Mouse (Mus musculus): ENCODE results near the gene Ing1.
"Not testable (repeated sequence)": the region's sequence is repeated elsewhere in the genome, so short reads cannot be mapped to it uniquely, and the experiment has no call there.

The Ing1 gene

DNA sequence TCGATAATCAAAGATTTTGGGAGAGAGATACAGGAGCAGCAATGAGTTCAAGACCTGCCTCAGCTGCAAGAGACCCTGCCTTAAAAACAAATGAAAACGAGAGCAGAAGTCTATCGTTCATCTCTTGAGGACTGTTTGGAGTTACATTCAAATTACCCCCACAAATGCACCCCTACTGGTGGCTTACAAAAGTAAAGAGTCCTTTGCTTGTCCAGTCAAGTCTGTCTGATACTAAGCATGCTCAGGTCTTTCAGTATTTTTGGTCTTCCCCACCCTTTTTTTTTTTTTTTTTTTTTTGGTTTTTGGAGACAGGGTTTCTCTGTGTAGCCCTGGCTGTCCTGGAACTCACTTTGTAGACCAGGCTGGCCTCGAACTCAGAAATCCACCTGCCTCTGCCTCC is 3.9 kb upstream of the Ing1 start:
- peak; percentile 16 for DNase-seq (ENCODE audit: low read depth)

DNA sequence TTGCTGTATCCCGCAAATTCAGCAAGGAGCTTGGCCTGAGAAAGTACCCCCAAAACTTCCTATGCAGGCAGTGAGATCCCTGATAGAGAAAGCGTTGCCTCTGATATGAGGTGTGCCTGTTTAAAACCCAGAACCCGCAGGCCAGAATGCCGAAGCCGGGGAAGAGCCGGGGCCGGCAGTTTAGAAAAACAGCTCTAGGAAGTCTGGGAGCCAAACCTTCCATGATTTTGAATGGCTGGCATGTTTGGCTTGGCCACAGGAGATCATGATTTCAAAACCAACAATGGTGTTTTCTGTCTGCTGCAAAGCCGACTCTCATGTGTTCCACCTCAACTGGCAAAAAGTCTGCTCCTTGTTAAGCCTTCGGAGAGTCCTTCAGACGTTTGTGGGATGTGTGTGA is 3.0 kb upstream of the Ing1 start:
- no peak for DNase-seq (ENCODE audit: low read depth)

DNA sequence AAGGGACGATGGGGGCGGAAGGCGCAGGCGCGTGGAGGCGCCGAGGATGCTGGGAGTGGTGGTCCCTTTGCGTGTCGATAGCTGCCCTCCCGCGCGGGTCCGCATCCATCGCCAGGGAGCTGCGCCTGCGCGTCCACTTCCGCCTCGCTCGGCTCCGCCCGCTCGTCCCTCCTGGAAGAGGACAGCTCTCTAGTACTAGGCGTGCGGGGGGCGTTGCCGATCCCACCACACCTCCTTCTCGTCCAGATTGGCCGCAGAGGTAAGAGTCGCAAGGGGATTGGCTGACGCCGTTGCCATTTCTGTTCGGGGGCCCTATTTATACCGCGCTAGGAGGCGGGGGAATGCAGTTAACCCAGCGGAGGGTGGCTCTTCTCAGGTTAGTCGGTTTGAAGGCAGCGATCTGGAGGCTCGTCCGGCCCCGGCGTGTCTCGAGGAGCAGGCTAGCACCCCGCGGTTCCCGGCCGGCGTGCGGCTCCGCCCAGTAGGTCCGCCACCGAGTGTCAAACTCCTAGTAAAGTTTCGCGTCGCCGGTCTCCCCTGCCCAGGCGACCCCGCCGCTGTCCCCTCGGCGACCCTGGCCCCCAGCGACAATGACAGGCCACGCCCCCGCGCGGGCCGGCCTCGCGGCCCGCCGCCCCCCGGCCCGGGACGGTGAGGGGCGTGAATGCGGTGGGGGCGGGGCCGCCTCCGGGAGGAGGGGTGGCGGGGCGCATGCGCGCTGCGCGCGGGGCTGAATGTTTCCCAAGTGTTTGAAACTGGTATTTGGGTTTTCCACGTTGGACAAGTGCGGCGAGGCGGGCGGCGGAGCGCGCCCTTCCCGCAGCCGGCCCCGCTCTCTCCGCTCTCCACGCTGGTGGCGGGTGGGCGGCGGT is 585 bp downstream of the Ing1 start:
- DNase-seq (ENCODE audit: low read depth), result peak; percentile 99

DNA sequence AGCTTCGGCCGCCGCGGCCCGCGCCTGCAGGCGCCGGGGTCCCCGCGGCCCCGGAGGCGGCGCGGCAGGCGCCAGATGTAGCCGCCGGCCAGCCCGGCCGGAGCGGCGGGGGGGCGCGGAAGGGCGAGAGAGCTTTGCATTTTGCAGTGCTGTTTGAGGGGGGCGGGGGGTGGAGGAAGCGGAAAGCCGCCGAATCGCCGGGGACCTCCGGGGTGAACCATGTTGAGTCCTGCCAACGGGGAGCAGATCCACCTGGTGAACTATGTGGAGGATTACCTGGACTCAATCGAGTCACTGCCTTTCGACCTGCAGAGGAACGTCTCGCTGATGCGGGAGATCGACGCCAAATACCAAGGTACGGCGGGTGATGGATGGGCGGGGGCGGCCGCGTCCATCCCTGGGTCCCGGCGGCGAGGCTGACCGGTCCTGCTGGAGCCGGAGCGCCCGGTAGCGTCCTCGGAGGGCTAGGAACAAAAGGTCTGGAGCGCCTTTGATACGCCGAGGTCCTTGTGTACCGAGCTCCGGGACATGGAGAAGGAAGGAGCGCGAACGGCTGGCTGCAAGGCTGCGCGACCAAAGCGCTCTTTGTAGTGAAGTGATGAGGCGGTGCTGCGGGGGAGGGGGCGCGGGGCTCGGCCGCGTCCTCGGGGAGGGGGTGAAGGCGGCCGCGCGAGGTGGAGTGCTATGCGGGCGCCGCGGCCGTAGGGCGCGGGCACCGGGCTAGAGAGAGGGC is 1.5 kb downstream of the Ing1 start:
- DNase-seq (ENCODE audit: low read depth), result peak; percentile 46

DNA sequence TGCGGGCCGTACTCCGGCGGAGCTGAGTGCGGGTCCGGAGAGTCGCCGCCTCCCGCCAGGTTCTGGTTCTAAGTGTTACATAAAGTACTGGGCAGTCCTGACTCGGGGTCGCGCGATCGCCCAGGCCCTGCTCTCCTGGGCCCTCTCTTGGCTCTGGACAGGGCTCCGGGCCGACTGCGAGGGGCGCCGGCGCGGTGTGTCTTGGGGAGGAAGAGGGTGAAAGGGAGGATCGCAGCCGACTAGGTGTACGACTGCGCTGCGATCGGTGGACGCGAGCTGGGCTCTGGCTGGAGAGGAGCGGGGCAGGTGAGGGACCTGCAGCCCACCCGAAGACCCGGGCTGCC is 2.0 kb downstream of the Ing1 start:
- DNase-seq (ENCODE audit: low read depth), result no peak

DNA sequence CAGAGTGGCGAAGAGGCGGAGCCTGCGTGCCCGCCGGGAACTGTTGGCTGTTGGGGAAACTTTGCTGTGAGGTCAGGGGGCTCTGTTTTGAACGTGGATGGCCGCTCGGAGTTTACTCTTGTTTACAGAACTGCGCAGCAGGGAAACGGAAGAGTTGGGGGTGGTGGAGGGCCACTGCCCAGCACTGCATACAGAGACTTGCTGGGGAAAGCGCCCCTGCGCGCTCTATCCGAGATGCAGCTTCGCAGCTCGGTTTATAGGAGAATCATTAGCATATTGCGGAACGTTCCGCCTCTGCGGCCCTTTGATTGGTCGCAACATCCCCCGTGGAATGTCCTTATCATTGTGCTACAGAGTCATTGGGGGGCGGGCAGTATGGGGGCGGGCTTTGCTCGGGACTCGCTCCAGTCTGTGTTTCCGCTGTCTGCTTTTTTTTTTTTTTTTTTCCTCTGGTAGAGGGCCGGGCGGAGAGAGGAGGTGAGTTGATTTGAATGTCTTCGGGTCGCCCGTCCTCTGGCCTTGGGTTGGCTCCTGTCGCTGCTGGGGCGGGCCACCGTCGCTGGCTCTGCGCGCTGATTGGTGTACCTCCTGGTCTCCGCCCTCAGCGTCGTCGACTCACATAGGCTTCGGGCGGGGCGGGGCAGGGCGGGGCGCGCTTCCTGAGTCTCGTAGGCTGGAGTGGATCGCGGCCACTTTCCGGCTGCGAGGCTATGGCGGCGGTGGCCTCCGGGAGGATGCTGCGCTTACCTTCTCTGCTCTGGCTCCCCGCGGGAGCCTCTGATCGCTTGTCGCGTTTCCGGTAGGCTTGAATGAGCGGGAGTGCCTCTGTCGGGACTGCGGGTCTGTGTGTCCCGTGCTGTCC is 2.6 kb downstream of the Ing1 start:
- peak; percentile 99 for DNase-seq (ENCODE audit: low read depth)

DNA sequence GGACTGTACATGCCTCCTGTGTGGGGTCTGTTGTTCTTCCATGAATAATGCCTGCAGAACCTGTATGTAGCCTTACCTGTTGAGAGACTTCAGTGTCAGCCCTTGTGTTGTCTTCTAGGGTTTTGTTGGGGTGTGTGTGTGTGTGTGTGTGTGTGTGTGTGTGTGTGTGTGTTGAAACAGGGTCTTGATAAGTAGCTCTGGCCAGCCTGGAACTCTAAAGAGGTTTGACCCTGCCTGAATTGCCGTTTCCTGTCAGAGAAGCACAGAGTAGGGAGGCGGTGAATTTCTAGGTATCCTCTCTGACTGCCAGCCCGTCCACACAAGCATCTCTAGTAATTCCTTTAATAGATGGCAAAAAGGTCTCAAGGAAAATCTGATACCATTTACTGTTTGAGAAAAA is 4.1 kb downstream of the Ing1 start:
- no peak for DNase-seq (ENCODE audit: low read depth)

DNA sequence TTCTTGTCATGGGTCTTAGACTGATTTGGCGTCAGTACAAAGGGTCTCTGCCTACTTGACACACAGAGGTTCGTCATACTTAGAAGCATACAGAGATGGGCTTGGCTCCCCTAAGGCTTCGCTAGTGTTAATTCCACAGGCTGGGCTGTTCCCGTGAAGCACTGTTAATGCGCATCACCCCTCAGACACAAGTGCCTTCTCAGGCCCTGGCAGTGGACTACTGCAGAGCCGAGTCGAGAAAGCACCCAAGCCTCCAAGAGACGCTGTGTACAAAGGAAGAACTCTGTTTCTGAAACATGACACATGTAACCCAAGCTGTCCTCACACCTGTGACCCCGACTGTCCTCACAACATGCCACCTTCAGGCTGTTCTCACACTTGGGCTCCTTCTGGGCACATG is 4.8 kb downstream of the Ing1 start:
- DNase-seq (ENCODE audit: low read depth), result no peak

DNA sequence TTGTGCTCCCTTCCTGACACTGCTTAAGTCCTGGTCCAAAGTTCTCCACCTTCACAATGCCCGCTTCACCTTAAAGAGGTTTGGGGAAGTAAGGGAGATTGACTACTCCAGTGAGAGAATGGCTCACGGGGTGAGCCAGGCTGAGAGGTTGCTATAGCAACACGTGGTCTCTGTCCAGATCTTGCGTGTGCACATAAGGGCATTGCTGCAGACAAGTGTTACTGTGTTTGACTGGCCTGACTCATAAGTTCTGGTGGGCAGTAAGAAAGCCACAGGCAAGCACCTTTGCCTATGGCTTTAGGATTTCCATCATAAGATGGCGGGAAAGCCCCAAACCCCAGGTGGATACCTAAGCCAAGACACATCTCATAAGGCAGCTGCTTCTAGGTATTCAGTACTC is 8.9 kb downstream of the Ing1 start:
- peak; percentile 58 for DNase-seq (ENCODE audit: low read depth)

DNA sequence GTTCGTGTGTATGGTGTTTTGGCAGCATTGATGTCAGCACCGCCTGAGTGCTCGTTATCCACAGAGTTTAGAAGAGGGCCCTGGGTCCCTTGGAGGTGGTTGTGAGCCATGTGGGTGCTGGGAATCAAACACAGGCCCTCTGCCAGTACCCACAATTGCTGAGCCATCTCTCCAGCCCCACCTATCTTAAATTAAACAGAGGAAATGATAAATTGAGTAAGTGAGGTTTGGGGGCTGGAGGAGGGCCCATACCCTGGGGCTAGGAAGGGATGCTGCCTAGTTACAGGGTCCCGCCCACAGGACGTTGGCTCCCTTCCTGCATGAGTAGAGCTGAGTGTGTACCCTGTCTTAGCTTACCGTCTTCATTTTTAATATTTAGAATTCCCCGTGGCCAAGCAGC is 9.3 kb downstream of the Ing1 start:
- peak; percentile 35 for DNase-seq (ENCODE audit: low read depth)

DNA sequence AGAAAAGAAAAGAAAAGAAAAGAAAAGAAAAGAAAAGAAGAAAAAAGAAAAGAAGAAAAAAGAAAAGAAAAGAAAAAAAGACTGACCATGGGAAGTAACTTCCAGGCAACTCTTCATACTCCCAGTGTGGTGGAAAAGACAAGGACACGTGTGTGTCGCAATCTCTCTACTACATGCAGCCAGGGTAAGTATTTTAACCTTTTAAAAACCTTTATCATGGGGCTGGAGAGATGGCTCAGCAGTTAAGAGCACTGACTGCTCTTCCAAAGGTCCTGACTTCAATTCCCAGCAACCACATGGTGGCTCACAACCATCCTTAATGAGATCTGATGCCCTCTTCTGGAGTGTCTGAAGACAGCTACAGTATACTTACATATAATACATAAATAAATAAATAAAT is 12.8 kb downstream of the Ing1 start:
- DNase-seq (ENCODE audit: low read depth), result not testable (repeated sequence)

DNA sequence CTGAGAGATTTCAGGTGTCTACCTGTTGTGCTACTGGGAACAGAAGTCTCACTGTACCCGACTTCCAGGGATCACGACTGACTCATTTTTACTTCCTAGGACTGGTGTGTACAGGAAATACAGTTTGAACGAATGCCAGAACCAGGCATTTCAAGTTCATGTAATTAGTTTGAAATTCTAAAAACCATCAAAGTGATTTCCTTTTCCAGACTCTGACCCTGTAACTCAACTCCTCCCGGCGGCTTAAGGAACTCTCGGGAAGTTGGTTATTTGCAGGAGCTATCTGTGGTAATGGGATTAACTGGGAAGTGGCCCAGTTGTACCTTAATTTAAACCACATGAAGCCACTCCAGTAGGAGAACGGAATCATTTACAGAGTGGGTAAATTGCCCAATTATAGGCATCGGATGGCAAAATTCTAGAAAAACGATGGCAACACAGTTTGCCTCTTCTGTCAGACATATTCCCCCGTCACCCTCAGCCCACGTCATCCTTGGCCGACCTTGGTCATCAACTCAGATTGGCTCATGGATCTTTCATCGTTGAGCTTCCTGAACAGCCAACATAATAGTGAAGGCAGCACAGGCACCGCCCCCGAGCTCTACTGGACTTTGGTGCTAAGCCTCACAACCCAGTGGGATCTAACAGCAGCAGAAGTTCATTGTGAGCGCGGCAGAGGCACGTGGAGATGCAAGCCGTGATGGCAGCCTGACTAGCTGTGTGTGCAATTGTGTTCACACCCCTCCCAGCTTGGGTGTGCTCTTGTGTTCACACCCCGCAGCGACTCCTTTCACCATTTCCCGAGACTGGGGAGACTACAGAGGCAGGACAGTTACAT is 14.1 kb downstream of the Ing1 start:
- no peak for DNase-seq (ENCODE audit: low read depth)

DNA sequence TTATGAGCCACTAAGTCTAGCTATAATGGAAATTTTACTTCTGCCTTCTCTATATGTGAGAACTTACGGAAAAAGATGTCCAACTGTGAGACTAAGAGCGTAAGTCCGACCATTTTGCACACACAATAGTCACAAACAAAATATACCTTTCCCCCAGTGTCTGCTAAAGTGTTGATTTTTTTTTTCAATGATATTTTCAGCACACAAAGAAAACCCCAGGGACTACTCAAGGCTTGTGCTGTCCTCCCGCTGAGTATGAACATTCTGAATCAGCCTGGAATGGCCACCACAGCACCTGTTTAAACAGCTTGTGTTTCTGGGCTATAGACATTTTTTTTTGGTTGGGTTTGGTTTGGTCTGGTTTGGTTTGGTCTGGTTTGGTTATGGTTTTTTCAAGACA is 15.4 kb downstream of the Ing1 start:
- no peak for DNase-seq (ENCODE audit: low read depth)

DNA sequence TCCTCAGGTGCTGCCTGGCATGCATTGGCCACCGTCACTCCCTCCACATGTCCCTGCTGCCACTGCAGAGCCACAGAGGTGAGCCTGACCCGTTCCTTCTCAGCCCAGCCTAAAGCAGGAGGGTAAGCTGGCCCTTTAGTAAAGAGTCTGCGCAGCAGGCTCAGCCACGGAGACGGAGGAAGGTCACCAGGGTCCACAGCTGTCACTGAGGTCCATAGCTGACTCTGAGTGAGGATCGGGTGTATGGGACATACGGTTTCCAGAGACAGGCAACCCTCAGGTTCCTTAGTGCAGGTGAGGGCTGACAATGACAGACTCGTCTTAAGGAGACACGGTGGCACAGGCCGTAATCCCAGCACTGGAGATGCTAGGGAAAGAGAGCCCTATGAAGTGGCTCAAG is 16.6 kb downstream of the Ing1 start:
- DNase-seq (ENCODE audit: low read depth), result no peak

DNA sequence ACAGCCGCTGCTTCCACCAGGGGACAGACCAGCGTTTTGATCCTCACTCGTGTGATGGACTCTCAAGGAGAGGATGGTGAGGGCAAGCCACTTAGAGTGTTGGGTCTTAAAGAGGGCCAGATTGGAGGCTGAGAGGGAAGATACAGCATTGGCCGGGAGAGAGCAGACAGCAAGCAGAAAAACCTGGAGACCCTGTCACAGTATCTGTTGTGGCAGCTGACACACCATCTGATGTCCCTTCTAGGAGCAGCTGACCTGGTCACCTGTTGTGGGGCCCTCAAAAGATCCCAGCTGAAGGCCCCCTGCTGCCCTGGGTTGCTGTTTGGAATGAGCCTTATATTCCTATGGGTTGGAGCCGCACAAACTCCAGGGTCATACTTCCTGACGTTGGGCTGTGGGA is 17.1 kb downstream of the Ing1 start:
- no peak for DNase-seq (ENCODE audit: low read depth)

DNA sequence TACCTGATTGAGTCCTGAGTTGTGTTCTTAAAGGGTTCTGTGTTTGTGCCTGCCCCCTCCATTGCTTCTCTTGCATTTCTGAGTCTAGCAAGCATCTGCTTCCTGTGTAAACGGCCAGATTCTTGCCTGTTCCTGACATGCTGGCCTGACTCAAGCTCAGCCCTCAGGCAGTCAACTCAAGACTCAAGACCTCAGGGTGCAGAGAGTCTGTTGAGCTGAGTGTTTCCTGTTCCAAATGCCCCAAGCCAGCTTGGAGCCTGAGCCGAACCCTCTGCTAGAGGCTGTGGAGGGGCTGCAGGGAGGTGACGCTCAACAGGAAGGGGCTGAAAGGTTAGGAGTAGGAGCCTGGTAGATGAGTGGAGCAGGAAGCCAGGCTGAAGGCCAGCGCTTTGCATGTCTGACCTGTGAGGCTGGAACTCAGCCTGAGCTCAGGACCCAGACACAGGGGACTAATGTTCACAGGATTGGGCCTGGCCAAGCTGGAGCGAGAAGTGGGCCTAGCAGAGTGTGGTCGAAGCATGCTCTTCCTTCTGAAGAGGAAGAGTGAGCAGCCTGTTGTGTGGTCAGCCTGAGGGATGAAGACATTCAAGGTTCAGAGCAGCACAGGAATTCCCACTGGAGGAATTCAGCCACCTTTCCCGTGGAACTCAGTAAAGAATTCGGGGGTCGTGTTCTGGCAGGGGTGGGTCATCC is 19.7 kb downstream of the Ing1 start:
- peak; percentile 15 for DNase-seq (ENCODE audit: low read depth)

DNA sequence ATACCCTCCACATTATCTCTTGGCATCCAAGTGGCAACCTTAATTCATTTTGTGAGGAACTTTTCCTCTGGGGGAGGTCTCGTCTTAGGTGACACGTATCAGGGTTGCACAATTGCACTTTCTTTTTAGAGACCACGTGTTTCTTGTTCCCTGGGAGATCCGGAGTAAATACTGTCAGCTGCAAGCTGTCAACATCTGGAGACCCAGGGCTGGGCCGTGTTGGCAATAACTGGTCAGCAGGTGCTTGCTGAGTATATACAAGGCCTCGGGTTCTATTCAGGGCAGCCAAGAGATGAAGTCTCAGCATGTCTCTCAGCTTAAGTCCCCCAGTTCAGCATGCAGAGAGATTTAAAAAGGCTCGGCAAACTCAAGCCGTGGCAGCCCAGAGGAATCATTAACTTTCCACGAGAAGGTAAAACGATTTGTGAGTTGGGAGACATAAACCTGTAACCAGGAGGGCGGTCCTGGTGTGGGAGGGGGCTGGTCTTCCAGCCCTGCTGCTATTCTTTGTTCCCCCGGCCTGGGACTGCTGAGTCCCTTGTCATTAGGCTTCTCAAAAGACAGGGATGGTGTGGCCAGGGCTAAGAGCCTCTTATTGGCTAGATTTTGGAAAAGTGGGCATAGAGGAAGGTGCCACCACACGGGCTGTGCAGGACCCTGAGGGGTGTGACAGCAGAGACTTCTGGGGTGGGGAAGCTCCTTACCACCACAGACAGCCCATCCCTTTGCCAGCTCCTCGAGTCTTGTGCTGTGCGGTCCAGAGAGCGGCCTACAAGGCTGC is 20.4 kb downstream of the Ing1 start:
- peak; percentile 46 for DNase-seq (ENCODE audit: low read depth)

DNA sequence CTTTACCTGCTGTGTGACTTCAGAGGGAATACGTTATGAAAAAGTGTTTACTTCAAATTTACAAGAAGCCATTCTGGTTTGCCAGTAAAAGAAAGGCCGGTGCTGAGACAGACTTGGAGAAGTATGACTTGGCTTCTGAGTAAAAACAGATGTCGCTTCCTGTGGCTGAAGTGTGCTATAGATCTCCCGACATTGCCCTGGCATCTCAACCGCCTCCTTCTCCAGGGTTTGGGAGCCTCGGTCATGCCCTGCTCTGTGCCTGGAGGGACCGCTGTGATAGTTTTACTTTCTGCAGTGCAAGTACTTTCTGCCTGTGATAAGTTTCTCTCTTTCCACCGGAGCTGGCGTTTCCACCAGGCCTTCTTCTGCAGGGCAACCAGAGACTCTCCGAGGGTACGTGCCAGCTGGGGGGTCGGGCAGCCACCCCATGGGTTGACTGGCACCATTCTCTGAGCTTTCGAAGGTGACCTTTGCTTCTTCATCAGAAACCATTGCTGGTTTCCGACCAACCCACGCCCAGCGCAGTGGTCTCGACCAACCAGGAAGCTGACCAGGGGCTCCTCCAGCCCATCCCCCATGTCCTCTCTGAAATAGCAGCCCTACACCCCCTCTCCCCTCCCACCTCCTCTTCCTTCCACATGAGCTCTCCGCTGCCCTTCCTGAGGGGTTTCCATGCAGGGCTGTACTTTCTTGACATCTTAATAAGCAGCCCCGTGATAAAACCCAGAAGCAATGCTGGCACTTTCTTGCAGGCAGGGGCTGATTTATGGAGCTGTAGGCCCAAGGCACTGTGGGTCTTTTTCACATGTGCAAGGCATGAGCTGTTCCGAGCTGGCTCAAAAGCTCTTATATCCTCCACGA is 30.4 kb downstream of the Ing1 start:
- peak; percentile 15 for DNase-seq (ENCODE audit: low read depth)

DNA sequence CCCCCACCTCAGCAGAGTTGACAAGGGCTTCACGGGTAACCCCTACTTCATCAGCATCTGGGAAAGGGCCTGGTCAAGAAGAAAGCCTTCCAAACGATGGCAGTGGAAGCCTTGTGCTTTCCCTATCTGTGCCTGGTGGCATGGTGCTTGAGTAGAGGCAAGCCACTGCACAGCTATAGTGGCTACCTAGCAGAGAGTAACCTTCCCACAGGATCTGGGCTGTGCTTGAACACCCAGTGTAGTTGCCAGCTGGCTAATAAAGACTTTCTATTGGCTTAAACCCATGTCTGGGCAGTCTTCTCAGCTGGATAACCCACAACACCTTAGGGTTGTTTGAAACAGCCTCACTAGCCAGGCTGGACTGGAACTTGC is 31.0 kb downstream of the Ing1 start:
- no peak for DNase-seq (ENCODE audit: low read depth)

All from NIH3T3 (cell line).